Mouse (Mus musculus) urinary bladder, adult 2 months (tissue): ENCODE measurements at regions not wholly inside any gene's neighbourhood (a gene's known extent, or its start where the extent isn't known, plus 50 kb on each side); places are given as distances from the start of the nearest gene placed in this dataset.

Experiments used
- DNase-seq: peaks from one replicate; pipeline ENCODE4 v3.0.0; 2022; ENCODE audit warnings: low spot score

DNA sequence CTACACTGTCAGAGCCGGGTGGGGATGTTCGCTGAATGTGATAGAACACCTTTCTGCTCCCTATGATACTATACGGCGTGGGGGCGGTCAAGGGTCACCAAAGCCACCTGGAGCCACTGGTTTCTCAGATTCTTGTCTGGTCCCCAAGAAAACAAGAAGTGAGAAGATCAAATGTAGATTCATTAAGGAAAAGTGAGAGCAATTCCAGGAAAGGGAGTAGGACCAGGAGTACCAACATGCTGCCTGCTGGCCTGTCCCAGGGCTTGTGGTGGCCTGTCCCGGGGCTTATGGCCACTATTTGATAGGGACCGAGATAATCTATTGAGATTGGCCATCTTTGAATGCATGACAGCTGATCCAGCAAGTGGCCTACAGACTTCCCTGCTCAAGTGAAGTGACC lies 58.8 kb upstream of the Fut8 start:
- DNase-seq = no peak

DNA sequence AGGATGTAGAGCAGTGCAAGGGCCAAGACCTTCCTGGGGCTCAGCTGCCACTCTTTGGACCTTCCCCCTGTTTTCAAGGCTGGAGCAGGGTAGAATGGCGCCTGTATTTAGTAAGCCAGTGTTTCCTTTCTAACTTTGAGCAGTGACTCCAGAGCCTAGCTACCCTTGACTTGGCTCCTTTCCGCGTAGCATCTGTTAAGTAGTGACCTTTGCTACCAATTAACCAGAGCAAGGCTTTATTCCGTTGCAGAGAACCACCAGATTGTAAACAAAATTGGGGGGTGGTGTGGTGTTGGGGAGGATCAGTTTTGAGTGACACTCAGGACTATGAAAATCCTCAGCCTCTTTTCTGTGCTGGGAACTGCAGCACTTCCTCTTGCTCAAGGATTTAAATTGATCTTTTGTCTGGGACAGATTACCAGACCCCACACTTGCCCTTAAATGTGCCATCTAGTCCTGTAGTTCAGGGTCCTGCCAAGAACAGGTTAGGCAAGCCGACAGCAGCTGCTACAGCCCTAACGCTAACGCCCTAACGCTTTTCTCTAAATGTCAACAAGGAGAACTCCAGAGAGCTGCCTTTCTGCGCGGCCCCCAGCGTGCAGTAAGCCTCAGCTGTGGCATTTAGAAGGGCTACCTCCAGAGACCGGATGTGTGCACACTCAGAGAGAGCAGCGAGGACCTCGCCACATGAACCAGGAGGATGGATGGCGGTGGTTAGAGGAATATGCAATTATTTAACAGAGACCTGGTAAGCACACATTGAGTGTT lies 59.9 kb upstream of the Fut8 start:
- DNase-seq = no peak

- DNase-seq = no peak
Observed at GRCm38 (mm10) chr12:77177303-77177702, 60.6 kb upstream of the Fut8 start.

- no peak for DNase-seq
Observed at GRCm38 (mm10) chr12:77174032-77174431, 63.9 kb upstream of the Fut8 start.

DNA sequence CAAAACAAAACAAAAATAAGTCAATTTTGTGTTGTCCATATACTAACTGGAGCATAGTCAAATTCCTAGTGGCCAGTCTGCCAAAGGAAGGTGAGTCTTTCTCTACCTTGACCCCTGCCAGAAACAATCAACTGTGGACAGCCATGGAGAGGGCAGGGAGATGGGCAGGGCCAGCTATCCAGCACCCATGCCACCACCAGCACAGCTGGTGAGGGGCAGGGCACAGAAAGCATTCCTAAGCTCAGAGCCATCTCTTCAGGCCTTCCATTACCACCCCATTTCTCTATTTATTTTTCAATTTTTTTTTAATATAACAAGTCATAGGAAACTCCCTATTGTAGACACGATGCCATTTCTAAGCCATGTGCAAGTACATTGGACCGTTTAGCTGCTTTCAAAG lies 65.4 kb upstream of the Fut8 start:
- no peak for DNase-seq

DNA sequence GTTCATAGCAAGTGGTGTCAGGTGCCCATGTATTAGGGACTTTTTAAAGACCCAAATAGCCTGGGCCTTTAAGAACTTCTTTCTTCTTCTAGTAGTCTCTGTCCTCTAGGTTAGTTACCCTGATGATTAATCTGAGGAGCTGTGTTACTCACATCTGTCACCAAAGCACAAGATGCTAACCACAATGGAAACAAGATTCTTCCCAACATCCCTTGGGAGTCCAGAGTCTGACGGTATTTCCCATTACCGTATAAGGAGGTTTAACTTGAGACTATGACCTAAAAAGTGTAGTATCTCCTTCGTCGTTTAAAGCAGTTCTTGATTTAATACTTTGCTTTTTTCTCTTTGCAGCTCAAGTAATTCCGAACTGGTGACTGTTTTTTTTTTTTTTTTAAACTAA lies 67.7 kb upstream of the Fut8 start:
- DNase-seq = no peak

- DNase-seq = no peak
Observed at GRCm38 (mm10) chr12:77168367-77168766, 69.6 kb upstream of the Fut8 start.

DNA sequence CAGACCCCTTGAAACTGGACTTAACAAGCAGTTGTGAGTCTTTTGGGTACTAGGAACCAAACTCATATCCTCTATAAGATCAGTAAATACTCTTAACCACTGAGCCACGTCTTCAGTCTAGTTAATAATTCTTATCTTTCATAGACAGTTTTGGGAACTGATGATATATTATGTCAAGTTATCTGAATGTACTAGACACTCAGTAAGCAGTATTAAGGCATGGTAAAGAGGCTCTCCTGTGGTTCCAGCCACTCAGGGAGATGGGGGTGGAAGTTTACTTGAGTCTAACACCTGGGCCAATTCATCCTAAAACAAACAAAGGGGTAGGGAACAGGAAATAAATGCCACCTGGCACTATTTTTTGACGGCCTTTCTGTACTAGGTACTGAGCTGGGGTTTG lies 81.2 kb upstream of the Fut8 start:
- DNase-seq = no peak

GRCm38 (mm10) chr12:77155626-77156025 lies 82.3 kb upstream of the Fut8 start:
- DNase-seq = no peak

GRCm38 (mm10) chr12:77151471-77151870 lies 86.5 kb upstream of the Fut8 start:
- no peak for DNase-seq

GRCm38 (mm10) chr12:77149835-77150234 lies 88.1 kb upstream of the Fut8 start:
- no peak for DNase-seq

GRCm38 (mm10) chr12:77148146-77148545 lies 89.8 kb upstream of the Fut8 start:
- no peak for DNase-seq

DNA sequence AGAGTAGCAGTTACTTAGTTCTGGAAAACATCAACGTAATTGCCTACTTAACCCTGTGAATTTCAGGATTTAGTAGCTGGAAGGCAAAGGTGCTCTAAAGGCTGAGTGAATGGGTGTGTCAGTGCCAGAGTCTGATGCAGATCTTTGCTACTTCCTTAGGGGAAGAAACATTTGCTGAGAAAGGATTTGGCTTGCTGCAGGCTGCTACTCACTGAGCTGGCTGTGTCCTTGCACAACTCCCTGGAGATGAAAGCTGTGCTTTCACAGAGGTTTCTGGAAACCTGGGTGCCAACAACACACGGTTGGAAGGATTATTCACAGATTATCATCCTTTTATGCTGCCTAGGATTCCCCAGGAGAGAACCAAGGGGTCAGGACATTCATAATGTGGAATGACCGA lies 94.0 kb upstream of the Fut8 start:
- no peak for DNase-seq

DNA sequence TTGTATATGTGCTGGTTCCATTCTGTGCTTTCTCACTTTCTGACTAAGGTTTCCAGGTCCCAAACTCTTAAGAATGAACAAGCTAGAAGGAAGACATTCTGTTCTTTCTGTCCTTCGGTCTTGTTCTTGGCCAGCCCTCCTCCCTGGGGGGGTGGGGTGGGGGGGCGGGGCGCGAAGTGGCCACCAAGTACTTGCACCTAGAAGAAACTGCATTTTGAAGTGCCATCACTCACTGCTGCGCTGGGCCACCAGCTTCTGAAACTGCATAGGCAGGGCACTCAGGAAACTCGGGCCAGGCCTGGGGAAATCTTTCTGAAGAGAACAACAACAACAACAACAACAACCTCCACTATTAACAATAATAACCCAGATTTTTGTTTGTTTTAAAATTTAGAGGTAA lies 94.4 kb upstream of the Fut8 start:
- DNase-seq = no peak

DNA sequence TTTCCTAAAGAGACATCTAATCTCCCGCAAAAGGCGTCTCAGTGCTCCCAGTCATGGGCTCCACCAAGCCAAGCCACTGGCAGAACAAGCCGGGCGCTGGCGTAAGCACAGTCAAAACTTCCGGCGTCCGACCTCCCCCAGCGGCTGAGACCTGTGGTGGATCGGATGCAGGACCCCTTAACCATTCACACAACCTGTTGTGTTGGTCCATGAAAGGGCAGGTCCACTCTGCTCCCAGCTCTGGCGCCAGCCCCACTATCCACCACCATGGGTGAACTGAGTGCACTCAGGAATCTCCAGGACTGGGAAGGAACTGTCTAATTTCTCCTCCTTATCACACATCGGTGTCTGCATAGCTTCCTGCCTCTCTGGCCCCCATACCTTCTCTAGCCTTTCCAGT lies 94.8 kb upstream of the Fut8 start:
- DNase-seq = no peak

DNA sequence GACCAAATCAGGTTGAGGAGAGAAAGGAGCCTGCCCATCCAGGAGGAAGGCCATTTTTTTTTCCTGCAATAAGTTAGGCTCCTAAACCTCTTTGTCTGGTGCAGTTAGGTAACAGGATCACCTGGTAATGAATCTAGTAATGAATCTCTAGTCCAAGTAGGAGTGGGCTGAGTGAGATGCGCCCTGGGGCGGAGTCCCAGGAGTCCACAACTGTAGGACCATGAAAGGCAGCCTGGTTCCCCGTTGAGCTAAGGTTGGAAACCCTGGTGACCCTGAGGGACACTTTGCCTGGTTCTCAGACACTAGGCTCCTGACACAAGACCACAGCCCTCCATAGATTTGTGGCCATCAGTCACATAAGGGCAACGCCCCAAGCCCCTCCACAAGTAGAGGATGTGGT lies 95.7 kb upstream of the Fut8 start:
- DNase-seq = no peak

DNA sequence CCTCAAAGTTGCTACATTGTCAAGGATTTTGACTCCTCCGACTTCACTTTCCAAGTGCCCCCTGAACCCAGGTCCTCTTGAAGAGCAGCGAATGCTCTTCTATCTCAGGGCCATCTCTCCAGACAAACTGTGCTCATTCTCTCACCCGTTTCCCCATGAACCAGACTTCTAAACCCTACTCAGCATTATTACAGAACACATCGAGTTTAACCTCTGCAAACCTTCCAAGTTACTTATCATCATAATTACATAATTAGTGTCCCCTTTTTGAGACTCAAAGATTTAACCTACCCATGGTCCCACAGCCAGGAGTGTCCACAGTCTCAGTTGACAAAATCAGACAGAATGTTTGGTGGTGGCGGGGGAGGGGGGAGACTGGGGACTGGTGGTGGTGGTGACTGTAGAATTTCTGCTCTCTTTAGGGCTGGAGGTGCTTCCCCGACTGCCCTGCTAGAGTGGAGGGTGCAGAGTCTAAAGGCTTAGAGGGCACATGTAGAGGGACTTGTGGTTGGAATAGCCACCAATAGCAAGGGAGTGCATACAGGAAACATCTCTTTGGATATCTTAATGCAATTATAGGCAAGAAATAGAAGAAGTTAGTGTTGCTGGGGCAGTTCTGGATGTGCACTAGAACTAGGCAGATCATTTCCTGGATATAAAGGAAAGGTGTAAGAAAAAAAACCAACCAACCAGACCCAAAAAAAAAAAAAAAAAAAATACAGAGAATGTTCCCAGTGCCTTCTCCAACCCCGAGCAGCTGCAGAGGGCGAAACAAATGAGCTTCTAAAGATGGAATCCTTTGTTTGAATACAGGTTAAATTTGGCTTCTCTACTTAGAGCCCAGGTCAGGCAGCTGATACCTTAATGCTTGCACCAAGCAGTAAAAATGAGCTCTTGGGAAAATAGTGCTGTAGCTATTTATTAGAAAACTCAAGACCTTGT lies 96.4 kb upstream of the Fut8 start:
- no peak for DNase-seq

DNA sequence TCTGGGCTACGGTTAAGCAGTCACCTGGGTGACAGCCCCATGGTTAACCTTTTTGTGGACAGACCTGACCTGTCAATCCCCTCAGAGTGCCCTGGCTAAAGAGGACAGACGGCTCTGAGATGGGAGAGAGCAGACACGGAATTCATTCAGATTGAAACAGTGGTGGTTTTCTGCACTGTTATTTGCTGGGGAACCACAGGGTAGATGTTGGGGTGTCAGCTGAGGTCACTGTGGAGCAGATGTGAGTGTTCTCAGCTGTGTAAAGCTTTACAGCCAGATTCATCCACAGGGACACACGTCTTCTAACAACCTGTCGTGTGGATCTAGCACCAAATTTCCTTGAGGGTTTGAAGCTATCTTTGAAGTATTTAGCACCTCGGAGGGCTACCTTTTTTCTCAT lies 97.3 kb upstream of the Fut8 start:
- no peak for DNase-seq

DNA sequence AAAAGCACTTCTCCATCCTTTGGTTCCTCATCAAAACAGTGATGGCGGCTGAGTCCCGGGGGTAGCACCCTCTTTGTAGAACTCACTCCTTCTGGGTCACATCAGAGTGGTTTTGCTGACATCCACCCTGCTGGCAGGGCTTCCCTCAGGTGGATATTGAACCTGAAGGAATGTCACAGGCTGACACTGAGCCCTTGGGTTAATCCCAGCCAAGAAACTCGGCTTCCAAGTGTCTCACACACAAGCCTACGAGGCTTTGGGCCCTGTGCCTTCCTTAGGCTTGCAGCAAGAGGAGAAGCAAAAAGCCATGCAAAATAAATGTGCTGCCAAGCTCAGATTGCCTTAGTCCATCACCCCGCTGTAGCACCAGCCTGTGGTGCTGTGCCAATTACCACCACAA lies 97.8 kb upstream of the Fut8 start:
- DNase-seq = no peak

GRCm38 (mm10) chr12:77139718-77140117 lies 98.2 kb upstream of the Fut8 start:
- DNase-seq = no peak

GRCm38 (mm10) chr12:77138506-77139201 lies 99.3 kb upstream of the Fut8 start:
- no peak for DNase-seq

- DNase-seq = no peak
Observed at GRCm38 (mm10) chr12:77137291-77137830, 100.6 kb upstream of the Fut8 start.
